8 mouse cellular contexts compared by ENCODE assay signal in genomic region chr11:97818571-97818970, GRCm38 (mm10). TPM values are rescaled to one million over a fixed set of nuclear protein-coding genes. Genes with fewer than 3 reads are reported as not detected.
A peak's percentile ranks its signal among the peaks of the same experiment; 100 is the strongest.
DNase-seq lines count a peak whose midpoint lies in the region; ATAC-seq and TF ChIP-seq lines count a peak whose summit lies in the region.

No protein-coding gene starts in this region.

- no peak for ATAC-seq in heart, embryonic 11.5 days (replicated peaks; ENCODE audit: insufficient number of reproducible peaks, low FRiP score, low TSS enrichment)
- 0 out of 2 replicates have a peak, but pooled peaks have one; percentile 25 for ATAC-seq in heart, postnatal 0 days (ENCODE audit: insufficient read depth, low read depth)
- ATAC-seq in neural tube, embryonic 12.5 days (ENCODE audit: low FRiP score, low read depth), result peak; percentile 72

- no peak overlapping the region for H3K27ac ChIP-seq in heart, embryonic 11.5 days (ENCODE audit: low read depth, low read length)
- H3K27ac ChIP-seq in cortical plate, adult 2 months (ENCODE audit: insufficient read depth, low read length), result peak overlapping the region; percentile 12; the same call in 1 of the 2 replicates
- peak overlapping the region; percentile 71 for H3K27ac ChIP-seq in heart, postnatal 0 days (ENCODE audit: low read depth)
- H3K27ac ChIP-seq in neural tube, embryonic 12.5 days, result peak overlapping the region; percentile 46; the same call in 1 of the 2 replicates

- 17% methylated on average over 4 of the region's 4 CpGs for WGBS in heart, embryonic 11.5 days (ENCODE audit: insufficient replicate concordance)
- WGBS in heart, postnatal 0 days, result 23% methylated on average over 4 of the region's 4 CpGs
- 10% methylated on average over 4 of the region's 4 CpGs for WGBS in neural tube, embryonic 12.5 days

- TF ChIP-seq POLR2A in cortical plate, adult 2 months (IDR thresholded peaks at IDR 0.05; ENCODE audit: extremely low read depth, insufficient read depth, low read length), result no peak

- peak overlapping the region; percentile 52; the same call in 1 of the 2 replicates for H3K9ac ChIP-seq in heart, embryonic 11.5 days (ENCODE audit: low read depth, low read length)
- H3K9ac ChIP-seq in heart, postnatal 0 days (replicated peaks; ENCODE audit: low read depth, low read length), result no peak overlapping the region
- H3K9ac ChIP-seq in neural tube, embryonic 12.5 days, result no peak overlapping the region; the same call in 1 of the 2 replicates

- TF ChIP-seq CTCF in cortical plate, adult 2 months (IDR thresholded peaks at IDR 0.05; ENCODE audit: extremely low read depth, insufficient read depth, low read length), result no peak
- TF ChIP-seq CTCF in heart, postnatal 0 days (IDR thresholded peaks at IDR 0.05; ENCODE audit: low read depth), result no peak

- H3K27me3 ChIP-seq in heart, embryonic 11.5 days (ENCODE audit: control insufficient read depth, insufficient read depth, low read length), result no peaks in the 10 kb centered on the region
- H3K27me3 ChIP-seq in heart, postnatal 0 days (ENCODE audit: control insufficient read depth, insufficient read depth, low read length), result no peaks in the 10 kb centered on the region
- H3K27me3 ChIP-seq in neural tube, embryonic 12.5 days (replicated peaks), result no peaks in the 10 kb centered on the region

- peaks cover 47% of the 10 kb centered on the region for H3K4me1 ChIP-seq in heart, embryonic 11.5 days (ENCODE audit: control insufficient read depth, insufficient read depth, low read length)
- peaks cover 4% of the 10 kb centered on the region; the same call in 1 of the 2 replicates for H3K4me1 ChIP-seq in cortical plate, adult 2 months (ENCODE audit: control insufficient read depth, insufficient read depth, low read length)
- H3K4me1 ChIP-seq in heart, postnatal 0 days (ENCODE audit: control insufficient read depth, insufficient read depth), result peaks cover 51% of the 10 kb centered on the region
- peaks cover 16% of the 10 kb centered on the region for H3K4me1 ChIP-seq in neural tube, embryonic 12.5 days

- TF ChIP-seq EP300 in heart, postnatal 0 days (IDR thresholded peaks at IDR 0.05; ENCODE audit: low read depth), result no peak

- H3K9me3 ChIP-seq in heart, embryonic 11.5 days (replicated peaks; ENCODE audit: control insufficient read depth, low read length), result no peaks in the 10 kb centered on the region
- no peaks in the 10 kb centered on the region for H3K9me3 ChIP-seq in heart, postnatal 0 days (replicated peaks; ENCODE audit: control insufficient read depth, low read length)
- no peaks in the 10 kb centered on the region for H3K9me3 ChIP-seq in neural tube, embryonic 12.5 days

- no peaks in the 10 kb centered on the region for H3K36me3 ChIP-seq in heart, embryonic 11.5 days (ENCODE audit: control insufficient read depth, insufficient read depth, low read length)
- H3K36me3 ChIP-seq in heart, postnatal 0 days (replicated peaks; ENCODE audit: control insufficient read depth, insufficient read depth, low read length), result peaks cover 23% of the 10 kb centered on the region
- H3K36me3 ChIP-seq in neural tube, embryonic 12.5 days, result peaks cover 50% of the 10 kb centered on the region

- no peak overlapping the region; the same call in 1 of the 2 replicates for H3K4me2 ChIP-seq in heart, embryonic 11.5 days
- no peak overlapping the region for H3K4me2 ChIP-seq in heart, postnatal 0 days (ENCODE audit: low read depth, low read length)
- no peak overlapping the region; the same call in 1 of the 2 replicates for H3K4me2 ChIP-seq in neural tube, embryonic 12.5 days (replicated peaks)

- no peak for DNase-seq in heart, adult 9 months (ENCODE audit: low spot score in 2 of 2)
- DNase-seq in heart, postnatal 0 days (ENCODE audit: low spot score), result no peak
- DNase-seq in liver, result peak; percentile 51
- no peak for DNase-seq in frontal cortex, postnatal 14 days (ENCODE audit: low spot score in 2 of 2)
- no peak for DNase-seq in layer of hippocampus, adult 11-12 months (ENCODE audit: low spot score)

- no peak overlapping the region for H3K4me3 ChIP-seq in heart, embryonic 11.5 days (ENCODE audit: low read depth, low read length)
- no peak overlapping the region for H3K4me3 ChIP-seq in cortical plate, adult 2 months (ENCODE audit: insufficient read depth, low read length)
- no peak overlapping the region for H3K4me3 ChIP-seq in heart, postnatal 0 days (ENCODE audit: low read depth, low read length)
- H3K4me3 ChIP-seq in neural tube, embryonic 12.5 days, result no peak overlapping the region

RNA-seq across cellular contexts. Expression of gene Lasp1, which starts 19.8 kb away (rescaled TPM):
- 30.0 and 37.5 TPM in 2 replicates for polyA plus RNA-seq in heart, embryonic 11.5 days (2014; fragmentation: Nextera tagmentation; extraction: Ambion mirVana)
- 130 and 132 TPM in 2 replicates for polyA plus RNA-seq in cortical plate, adult 2 months (2012; rRNA removed)
- total RNA-seq in heart, postnatal 0 days (2014; rRNA removed; ENCODE audit: low replicate concordance), result 34.2 and 45.7 TPM in 2 replicates
- 26.5 and 27.8 TPM in 2 replicates for polyA plus RNA-seq in heart, postnatal 0 days (2015; fragmentation: Nextera tagmentation; extraction: Ambion mirVana)
- polyA plus RNA-seq in neural tube, embryonic 12.5 days (2016; fragmentation: Nextera tagmentation; extraction: Ambion mirVana), result 103 and 105 TPM in 2 replicates

RNA-seq across cellular contexts. Expression of gene B230217C12Rik, which starts 22.0 kb away (rescaled TPM):
- 8.2 and 8.3 TPM in 2 replicates for polyA plus RNA-seq in heart, embryonic 11.5 days (2014; fragmentation: Nextera tagmentation; extraction: Ambion mirVana)
- 122 and 130 TPM in 2 replicates for polyA plus RNA-seq in cortical plate, adult 2 months (2012; rRNA removed)
- 0.23 and 1.4 TPM in 2 replicates for total RNA-seq in heart, postnatal 0 days (2014; rRNA removed; ENCODE audit: low replicate concordance)
- 0.97 and 1.6 TPM in 2 replicates for polyA plus RNA-seq in heart, postnatal 0 days (2015; fragmentation: Nextera tagmentation; extraction: Ambion mirVana)
- polyA plus RNA-seq in neural tube, embryonic 12.5 days (2016; fragmentation: Nextera tagmentation; extraction: Ambion mirVana), result 12.9 and 15.8 TPM in 2 replicates

RNA-seq across cellular contexts. Expression of gene Rpl23, which starts 36.3 kb away (rescaled TPM):
- polyA plus RNA-seq in heart, embryonic 11.5 days (2014; fragmentation: Nextera tagmentation; extraction: Ambion mirVana), result 461 and 517 TPM in 2 replicates
- polyA plus RNA-seq in cortical plate, adult 2 months (2012; rRNA removed), result 287 and 301 TPM in 2 replicates
- total RNA-seq in heart, postnatal 0 days (2014; rRNA removed; ENCODE audit: low replicate concordance), result 192 and 208 TPM in 2 replicates
- polyA plus RNA-seq in heart, postnatal 0 days (2015; fragmentation: Nextera tagmentation; extraction: Ambion mirVana), result 394 and 409 TPM in 2 replicates
- 369 and 383 TPM in 2 replicates for polyA plus RNA-seq in neural tube, embryonic 12.5 days (2016; fragmentation: Nextera tagmentation; extraction: Ambion mirVana)

RNA-seq across cellular contexts. Expression of gene 1700001P01Rik, which starts 42.9 kb away (rescaled TPM):
- polyA plus RNA-seq in heart, embryonic 11.5 days (2014; fragmentation: Nextera tagmentation; extraction: Ambion mirVana), result 0.38 TPM in 1 of 2 replicates, not detected in the other
- polyA plus RNA-seq in cortical plate, adult 2 months (2012; rRNA removed), result 0.76 and 1.6 TPM in 2 replicates
- total RNA-seq in heart, postnatal 0 days (2014; rRNA removed; ENCODE audit: low replicate concordance), result not detected in 2 replicates
- polyA plus RNA-seq in heart, postnatal 0 days (2015; fragmentation: Nextera tagmentation; extraction: Ambion mirVana), result not detected in 2 replicates
- polyA plus RNA-seq in neural tube, embryonic 12.5 days (2016; fragmentation: Nextera tagmentation; extraction: Ambion mirVana), result 0.56 and 0.70 TPM in 2 replicates

RNA-seq across cellular contexts. Expression of gene Cwc25, which starts 52.2 kb away (rescaled TPM):
- 9.2 and 9.9 TPM in 2 replicates for polyA plus RNA-seq in heart, embryonic 11.5 days (2014; fragmentation: Nextera tagmentation; extraction: Ambion mirVana)
- polyA plus RNA-seq in cortical plate, adult 2 months (2012; rRNA removed), result 16.4 TPM in 2 replicates
- 3.2 and 3.5 TPM in 2 replicates for total RNA-seq in heart, postnatal 0 days (2014; rRNA removed; ENCODE audit: low replicate concordance)
- polyA plus RNA-seq in heart, postnatal 0 days (2015; fragmentation: Nextera tagmentation; extraction: Ambion mirVana), result 7.7 and 8.2 TPM in 2 replicates
- 21.1 and 23.4 TPM in 2 replicates for polyA plus RNA-seq in neural tube, embryonic 12.5 days (2016; fragmentation: Nextera tagmentation; extraction: Ambion mirVana)
